Mouse (Mus musculus): Measurements from ENCODE around the gene Gm20479.

- no peak for TF ChIP-seq CTCF (IDR thresholded peaks at IDR 0.05; ENCODE audit: borderline replicate concordance, extremely low read depth, insufficient read depth, insufficient read length)
- TF ChIP-seq POLR2A (IDR thresholded peaks at IDR 0.05; ENCODE audit: borderline replicate concordance, extremely low read depth, insufficient read depth, insufficient read length, poor library complexity, severe bottlenecking) = peak; percentile 76
Measured at GRCm38 (mm10) chr7:27361283-27361946, 4.2 kb upstream of the Gm20479 start.
